Mouse (Mus musculus) liver, embryonic 14.5 days (tissue): Measurements from ENCODE around the gene BC035947. TPM values are rescaled to one million over a fixed set of nuclear protein-coding genes. Genes with fewer than 3 reads are reported as not detected.
"Not testable (repeated sequence)": the region's sequence is repeated elsewhere in the genome, so short reads cannot be mapped to it uniquely, and the experiment has no call there.

Experiments
- ATAC-seq: fragments of 200-750 bp; cut with Nextera tagmentation; 2 replicates; pipeline ENCODE4 v1.8.0; 2017; ENCODE audit warnings: moderate number of reproducible peaks, mild to moderate bottlenecking, moderate library complexity; ENCODE audit not compliant: insufficient read depth
- DNase-seq, 3 experiments: peaks; one replicate each; pipeline ENCODE4 v3.0.0-alpha.2; 2012 to 2013; ENCODE audit warnings: low read depth in 3 of 3, low spot score in 3 of 3
- H3K27ac ChIP-seq: fragments of 300-500 bp; sonication (generic); 2 replicates; pipeline ENCODE4 v1.5.1; 2014; ENCODE audit warnings: moderate library complexity, mild to moderate bottlenecking, control low read depth, inconsistent platforms
- H3K27me3 ChIP-seq: fragments of 300-500 bp; sonication (generic); 2 replicates; pipeline ENCODE4 v1.6.1; 2014; ENCODE audit warnings: mild to moderate bottlenecking, low read length, moderate library complexity; ENCODE audit not compliant: control insufficient read depth, insufficient read depth
- H3K36me3 ChIP-seq: fragments of 300-500 bp; sonication (generic); replicated peaks from 2 replicates; pipeline ENCODE4 v1.6.1; 2014; ENCODE audit warnings: low read depth; ENCODE audit not compliant: control insufficient read depth, insufficient read depth
- H3K4me1 ChIP-seq, 2 experiments: fragments of 200-500 bp in 1 of 2; fragments of 300-500 bp in 1 of 2; sonication (generic) in 1 of 2; replicated peaks; 2 replicates each; pipeline ENCODE4 v1.6.1; 2012 to 2014; ENCODE audit warnings: antibody characterized with exemption in 1 of 2, inconsistent platforms in 1 of 2, low read length in 1 of 2; ENCODE audit not compliant: control insufficient read depth in 2 of 2, insufficient read depth in 2 of 2
- H3K4me2 ChIP-seq: fragments of 300-500 bp; sonication (generic); 2 replicates; pipeline ENCODE4 v1.6.1; 2014; ENCODE audit warnings: low read depth, mild to moderate bottlenecking, control low read depth, moderate library complexity
- H3K4me3 ChIP-seq, 2 experiments: fragments of 200-500 bp in 1 of 2; fragments of 300-500 bp in 1 of 2; sonication (generic) in 1 of 2; 2 replicates each; pipeline ENCODE4 v1.5.1; 2012 to 2014; ENCODE audit warnings: low read depth in 2 of 2, low read length in 2 of 2, mild to moderate bottlenecking in 2 of 2, control low read depth in 1 of 2, inconsistent platforms in 1 of 2, moderate library complexity in 1 of 2; ENCODE audit not compliant: insufficient read depth in 1 of 2
- H3K9ac ChIP-seq: fragments of 300-500 bp; sonication (generic); replicated peaks from 2 replicates; pipeline ENCODE4 v1.6.1; 2014; ENCODE audit warnings: mild to moderate bottlenecking, control low read depth, moderate library complexity
- H3K9me3 ChIP-seq: fragments of 300-500 bp; sonication (generic); 2 replicates; pipeline ENCODE4 v1.6.1; 2016; ENCODE audit warnings: low read length, mixed read lengths; ENCODE audit not compliant: control insufficient read depth
- CTCF ChIP-seq: IDR thresholded peaks from 2 replicates; pipeline ENCODE4 v1.5.1; 2016; ENCODE audit warnings: antibody characterized with exemption, low read depth, control low read depth
- EP300 ChIP-seq: IDR thresholded peaks from 2 replicates; pipeline ENCODE4 v1.6.1; 2016; ENCODE audit warnings: antibody characterized with exemption, low read depth
- WGBS: fragments of 180-500 bp; shearing (Covaris S2); extraction: QIAGEN DNeasy Blood & Tissue Kit; methylation state at CpG from one replicate; pipeline ENCODE4 v1.1.7; 2014; ENCODE audit not compliant: insufficient replicate concordance; 5-methylcytosine and 5-hydroxymethylcytosine counted together
- polyA plus RNA-seq, 2 experiments: library from polyadenylated mRNA; depleted of rRNA in 1 of 2; stranded (reverse) in 1 of 2; unstranded in 1 of 2; fragments of >200 nt; fragmentation: Nextera tagmentation in 1 of 2; extraction: Ambion mirVana in 1 of 2; gene quantifications; 2 replicates each; pipeline versions ENCODE4 v1.2.1 to v1.2.3; 2012 to 2014

Gene BC035947
- polyA plus RNA-seq (2012; rRNA removed) (0.01 TPM in 2 replicates), polyA plus RNA-seq (2014; fragmentation: Nextera tagmentation; extraction: Ambion mirVana) (not detected in 2 replicates)

DNA sequence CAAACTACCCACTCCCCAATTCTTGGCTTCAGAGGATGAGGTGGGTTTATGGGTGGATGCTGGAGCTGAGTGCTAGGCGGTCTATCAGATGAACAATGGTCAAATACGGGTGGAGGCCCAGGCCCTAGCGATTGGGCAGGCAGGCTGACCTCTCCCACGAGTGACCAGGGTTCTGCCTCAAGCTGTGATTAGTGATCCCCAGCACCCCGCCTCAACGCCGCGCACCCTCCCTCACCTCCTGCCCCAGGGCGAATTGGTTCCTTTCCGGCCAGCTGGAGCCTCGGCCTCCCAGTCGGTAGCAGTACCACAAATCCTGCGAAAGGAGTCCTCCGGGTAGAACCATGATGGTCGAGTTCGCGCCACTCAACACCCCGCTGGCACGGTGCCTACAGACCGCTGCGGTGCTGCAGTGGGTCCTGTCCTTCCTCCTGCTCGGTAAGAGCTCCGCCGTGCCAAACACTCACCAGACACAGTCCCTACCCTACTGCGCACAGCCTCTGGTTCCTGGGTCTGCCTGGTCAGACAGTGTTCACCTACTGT is at the start of gene BC035947:
Gene BC035947 (minus strand): TSS at position 538 of the 540 bp plus-strand sequence.
- no peak within 1 kb of the TSS for H3K4me3 ChIP-seq
- H3K9ac ChIP-seq, result no peak within 1 kb of the TSS
- H3K27me3 ChIP-seq, result peaks cover 4% of the 10 kb centered on the region; the same call in 1 of the 2 replicates
- 6% methylated on average over 25 of the region's 25 CpGs for WGBS
- H3K27ac ChIP-seq, result no peak within 1 kb of the TSS
- no peak within 1 kb of the TSS for H3K4me2 ChIP-seq
- H3K36me3 ChIP-seq, result no peaks in the 10 kb centered on the region
- H3K4me1 ChIP-seq, result no peaks in the 10 kb centered on the region
- DNase-seq (no peak), ATAC-seq (no peak)
- no peaks in the 10 kb centered on the region for H3K9me3 ChIP-seq
- TF ChIP-seq EP300 (no peak), CTCF (no peak)

DNA sequence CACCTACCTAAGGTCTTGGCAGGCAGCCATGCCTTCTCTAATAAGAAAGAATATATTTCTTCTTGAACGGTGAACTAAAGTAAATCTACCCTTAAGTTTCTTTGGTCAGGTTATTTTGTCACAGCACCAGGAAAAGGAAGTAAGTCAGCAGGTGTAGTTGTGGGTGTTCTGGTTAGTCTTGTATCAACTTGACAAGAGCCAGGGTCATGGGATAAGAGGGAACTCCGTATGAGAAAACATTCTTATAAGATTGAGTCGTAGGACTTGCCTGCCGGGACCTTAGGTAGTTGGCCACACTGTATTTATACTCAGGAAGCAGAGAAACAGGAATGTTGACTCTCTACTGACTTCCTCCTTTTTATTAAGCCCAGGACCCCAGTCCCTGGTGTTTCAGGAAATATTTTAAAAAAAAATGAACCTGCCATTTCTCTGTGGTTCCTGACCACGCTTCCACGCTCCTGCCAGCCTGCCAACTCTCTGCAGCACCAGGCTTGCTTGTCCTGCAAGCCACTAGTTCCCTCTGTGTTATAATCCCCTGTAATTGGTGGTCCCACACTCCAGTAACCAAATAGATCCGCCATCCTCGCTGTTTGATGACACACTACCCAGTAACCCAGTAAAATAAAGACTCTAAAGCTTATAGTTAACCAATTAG is 42.2 kb upstream of the BC035947 start:
- WGBS, result 29% methylated on average over 8 of the region's 8 CpGs
- Histone ChIP-seq H3K4me1 (no peaks in the 10 kb centered on the region), H3K4me3 (no peak overlapping the region)

DNA sequence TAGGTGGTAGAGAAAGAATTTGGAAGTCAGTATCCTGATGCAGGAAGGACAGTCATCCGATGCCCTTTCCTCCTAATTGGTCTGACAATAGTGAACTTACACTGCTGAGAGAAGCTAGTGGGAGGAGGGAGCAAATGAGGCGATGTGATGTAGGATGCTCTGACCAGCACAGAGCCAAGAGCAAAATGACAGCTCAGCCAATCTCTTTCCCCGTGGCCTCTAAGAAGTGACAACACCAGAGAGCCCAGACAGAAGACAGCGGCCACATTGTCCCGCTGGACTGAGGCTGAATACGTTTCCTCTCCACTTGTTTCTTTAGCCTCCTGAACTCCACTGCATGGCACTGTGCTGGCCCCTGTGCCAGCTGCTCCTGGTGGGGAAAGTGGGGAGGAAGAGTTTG is 37.0 kb upstream of the BC035947 start:
- Histone ChIP-seq H3K27me3 (no peaks in the 10 kb centered on the region), H3K27ac (no peak overlapping the region), H3K4me3 (no peak overlapping the region), H3K36me3 (no peaks in the 10 kb centered on the region), H3K9me3 (no peaks in the 10 kb centered on the region), H3K4me1 (no peaks in the 10 kb centered on the region), H3K9ac (no peak overlapping the region), H3K4me2 (no peak overlapping the region)
- no peak for DNase-seq
- ATAC-seq, result no peak
- 51% methylated on average over 6 of the region's 6 CpGs for WGBS
- no peak for TF ChIP-seq CTCF
- no peak for TF ChIP-seq EP300

More for the DNA sequence above, 42.2 kb upstream of the BC035947 start:
- H3K4me2 ChIP-seq, result no peak overlapping the region
- H3K27me3 ChIP-seq, result no peaks in the 10 kb centered on the region
- no peak for TF ChIP-seq EP300
- no peak for TF ChIP-seq CTCF
- ATAC-seq, result no peak
- no peak for DNase-seq
- no peaks in the 10 kb centered on the region for H3K9me3 ChIP-seq
- H3K36me3 ChIP-seq, result no peaks in the 10 kb centered on the region
- H3K9ac ChIP-seq, result no peak overlapping the region
- no peak overlapping the region for H3K27ac ChIP-seq

DNA sequence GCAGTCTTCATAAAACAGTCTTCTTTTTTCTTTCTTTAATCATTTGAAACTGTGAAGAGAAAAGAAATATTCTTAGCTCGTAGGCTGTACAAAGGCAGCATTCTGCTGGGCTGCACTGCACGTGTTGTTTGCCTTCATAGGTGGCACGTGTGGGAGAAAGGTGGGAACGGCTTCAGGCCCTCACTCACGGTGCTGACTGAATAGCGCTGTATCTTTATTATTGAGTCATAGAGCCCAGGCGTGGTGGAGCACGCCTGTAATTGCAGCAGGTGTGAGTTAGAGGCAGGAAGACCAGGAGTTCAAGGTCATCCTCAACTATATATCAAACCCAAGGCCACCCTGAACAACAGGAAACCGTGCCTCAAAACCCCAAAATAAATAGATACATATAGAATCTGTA is 34.3 kb upstream of the BC035947 start:
- Histone ChIP-seq H3K4me3 (no peak overlapping the region), H3K4me1 (no peaks in the 10 kb centered on the region)

DNA sequence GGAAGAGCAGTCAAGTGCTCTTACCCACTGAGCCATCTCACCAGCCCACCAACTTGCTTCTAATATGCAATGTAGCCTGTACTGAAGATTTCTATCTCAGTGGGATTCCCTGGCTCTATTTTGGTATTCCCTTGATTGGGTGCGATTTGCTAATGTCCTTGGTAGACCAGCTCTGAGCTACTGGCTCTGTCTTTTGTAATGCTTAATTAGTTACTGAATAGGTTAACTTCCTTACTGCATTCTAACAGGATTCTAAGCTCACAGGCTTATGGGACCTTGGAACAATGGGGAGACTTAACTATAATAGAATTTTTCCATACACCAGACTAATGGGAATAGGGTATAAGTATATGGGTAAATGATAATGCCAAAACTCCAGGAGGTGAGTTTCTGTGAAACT is 31.7 kb upstream of the BC035947 start:
- not testable (repeated sequence) for DNase-seq, ATAC-seq, H3K4me3 ChIP-seq, H3K27ac ChIP-seq, H3K4me1 ChIP-seq, H3K9me3 ChIP-seq, H3K9ac ChIP-seq, H3K36me3 ChIP-seq, H3K27me3 ChIP-seq, H3K4me2 ChIP-seq
- 50% methylated on average over 1 of the region's 1 CpGs for WGBS

More for the DNA sequence above, 34.3 kb upstream of the BC035947 start:
- no peak overlapping the region for H3K9ac ChIP-seq
- WGBS, result 61% methylated on average over 9 of the region's 9 CpGs
- no peak overlapping the region for H3K4me2 ChIP-seq
- ATAC-seq (no peak), DNase-seq (no peak)
- TF ChIP-seq EP300 (no peak), CTCF (no peak)
- H3K36me3 ChIP-seq, result no peaks in the 10 kb centered on the region
- H3K27me3 ChIP-seq, result no peaks in the 10 kb centered on the region
- no peaks in the 10 kb centered on the region for H3K9me3 ChIP-seq
- H3K27ac ChIP-seq, result no peak overlapping the region
